Mouse (Mus musculus): ENCODE measurements at regions not wholly inside any gene's neighbourhood (a gene's known extent, or its start where the extent isn't known, plus 50 kb on each side); places are given as distances from the start of the nearest gene placed in this dataset.
"Not testable (repeated sequence)": the region's sequence is repeated elsewhere in the genome, so short reads cannot be mapped to it uniquely, and the experiment has no call there.

GRCm38 (mm10) chr12:92886394-92887075 lies 1037.6 kb upstream of the Sel1l start:
- DNase-seq (ENCODE audit: low spot score in 2 of 2): not testable (repeated sequence)

DNA sequence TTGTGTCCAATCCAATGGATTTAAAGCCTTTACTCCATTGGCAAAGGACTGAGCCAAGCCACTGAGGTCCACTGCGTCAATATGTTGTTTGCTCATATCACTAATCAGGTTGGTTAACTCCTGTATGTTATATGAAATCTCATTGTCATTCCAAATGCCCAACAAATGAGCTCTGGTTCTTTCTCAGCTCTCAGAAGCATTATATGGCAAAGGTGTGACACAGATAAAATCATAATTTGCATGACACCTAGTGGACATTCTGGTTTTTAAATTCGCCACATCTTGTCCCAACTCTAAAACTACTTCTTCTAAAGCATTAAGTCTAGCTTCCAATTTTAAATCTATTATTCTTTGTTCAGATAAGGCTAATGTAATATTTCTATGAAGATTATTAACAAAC lies 1035.1 kb upstream of the Sel1l start:
- DNase-seq (ENCODE audit: low spot score in 2 of 2): not testable (repeated sequence)

GRCm38 (mm10) chr12:92883091-92883490 lies 1034.1 kb upstream of the Sel1l start:
- not testable (repeated sequence) for DNase-seq (ENCODE audit: low spot score in 2 of 2)

DNA sequence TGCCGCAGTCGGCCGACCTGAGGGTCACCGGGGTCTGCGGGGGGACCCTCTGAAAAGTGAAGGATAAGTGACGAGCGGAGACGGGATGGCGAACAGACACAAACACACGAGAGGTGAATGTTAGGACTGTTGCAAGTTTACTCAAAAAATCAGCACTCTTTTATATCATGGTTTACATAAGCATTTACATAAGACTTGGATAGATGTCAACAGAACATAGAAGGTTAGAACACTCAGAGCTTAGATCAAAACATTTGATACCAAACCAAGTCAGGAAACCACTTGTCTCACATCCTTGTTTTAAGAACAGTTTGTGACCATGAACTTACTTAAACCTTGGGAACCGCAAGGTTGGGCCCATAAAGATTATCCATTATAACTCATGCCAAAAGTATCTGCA lies 1033.6 kb upstream of the Sel1l start:
- DNase-seq (ENCODE audit: low spot score in 2 of 2): not testable (repeated sequence)

- DNase-seq (ENCODE audit: low spot score in 2 of 2): no peak
Measured at GRCm38 (mm10) chr12:92873602-92874001, 1024.6 kb upstream of the Sel1l start.

DNA sequence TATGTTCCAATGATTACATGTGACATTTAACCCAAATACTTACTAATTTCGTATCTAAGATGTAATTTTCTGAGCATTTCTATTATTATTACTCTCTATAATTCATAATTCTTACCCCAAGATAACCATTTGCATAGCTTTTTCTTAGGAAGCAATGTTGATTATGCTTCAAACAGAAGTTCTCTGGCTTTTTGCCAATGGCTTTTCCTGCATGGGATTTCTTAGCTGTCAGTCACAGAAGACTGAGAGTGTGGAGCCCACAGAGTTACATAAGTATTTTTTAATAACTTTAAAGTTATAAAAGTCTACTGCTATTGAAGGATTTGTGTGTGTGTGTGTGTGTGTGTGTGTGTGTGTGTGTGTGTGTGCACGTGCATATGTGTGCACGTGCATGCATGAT lies 1020.4 kb upstream of the Sel1l start:
- no peak for DNase-seq (ENCODE audit: low spot score in 2 of 2)

- no peak for DNase-seq (ENCODE audit: low spot score in 2 of 2)
Measured at GRCm38 (mm10) chr12:92823090-92823786, 974.3 kb upstream of the Sel1l start.

- no peak for DNase-seq (ENCODE audit: low spot score in 2 of 2)
Measured at GRCm38 (mm10) chr12:92818610-92819009, 969.7 kb upstream of the Sel1l start.

- DNase-seq (ENCODE audit: low spot score in 2 of 2): no peak
Measured at GRCm38 (mm10) chr12:92801121-92801520, 952.2 kb upstream of the Sel1l start.

GRCm38 (mm10) chr12:92783362-92783761 lies 934.4 kb upstream of the Sel1l start:
- no peak for DNase-seq (ENCODE audit: low spot score in 2 of 2)

DNA sequence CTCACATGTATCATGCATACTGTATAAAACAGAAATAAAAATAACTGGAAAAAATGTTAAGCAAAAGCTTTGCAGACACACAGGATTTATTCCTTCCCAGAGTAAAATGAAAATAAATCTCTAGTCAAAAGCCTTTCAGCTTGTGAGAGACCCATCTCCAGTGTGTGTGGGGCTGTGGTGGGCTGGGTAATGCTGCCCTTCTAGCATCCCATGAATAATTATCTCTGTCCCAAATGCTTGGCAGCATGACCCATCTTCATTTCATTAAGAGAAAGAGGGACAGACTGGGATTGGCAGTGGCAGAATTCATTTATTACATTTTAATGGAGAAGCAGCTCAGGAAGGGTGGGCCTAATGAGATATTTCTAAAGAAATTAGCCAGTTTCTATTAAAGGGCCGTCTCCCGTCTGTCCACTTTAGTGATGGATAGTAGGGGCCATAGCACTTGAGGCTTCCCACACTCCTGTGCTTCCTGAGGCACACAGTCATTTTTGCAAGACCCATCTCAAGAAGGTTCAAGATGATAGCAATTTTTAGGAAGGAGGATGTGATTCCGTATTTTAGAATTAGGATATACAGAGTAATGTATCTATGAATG lies 930.8 kb upstream of the Sel1l start:
- DNase-seq (ENCODE audit: low spot score in 2 of 2): no peak

DNA sequence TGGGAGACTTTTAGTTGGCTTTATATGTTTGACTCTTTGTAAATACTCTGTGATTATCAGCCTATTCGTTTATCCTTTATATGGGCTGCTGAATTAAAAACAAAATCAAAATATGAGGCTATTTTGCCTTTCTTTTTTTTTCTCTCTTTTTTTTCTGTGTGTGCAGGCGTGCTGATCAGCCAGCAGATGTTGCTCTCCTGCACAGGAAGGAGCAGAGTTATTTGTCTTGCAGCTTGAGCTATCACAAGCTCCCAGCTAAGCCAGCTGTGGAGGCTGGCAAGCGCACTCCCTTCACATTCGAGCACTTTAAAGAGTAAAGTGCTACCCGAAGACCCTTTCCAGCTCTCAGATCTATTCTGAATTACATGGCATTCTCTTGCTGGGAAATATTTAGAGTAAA lies 926.7 kb upstream of the Sel1l start:
- DNase-seq (ENCODE audit: low spot score in 2 of 2): no peak

DNA sequence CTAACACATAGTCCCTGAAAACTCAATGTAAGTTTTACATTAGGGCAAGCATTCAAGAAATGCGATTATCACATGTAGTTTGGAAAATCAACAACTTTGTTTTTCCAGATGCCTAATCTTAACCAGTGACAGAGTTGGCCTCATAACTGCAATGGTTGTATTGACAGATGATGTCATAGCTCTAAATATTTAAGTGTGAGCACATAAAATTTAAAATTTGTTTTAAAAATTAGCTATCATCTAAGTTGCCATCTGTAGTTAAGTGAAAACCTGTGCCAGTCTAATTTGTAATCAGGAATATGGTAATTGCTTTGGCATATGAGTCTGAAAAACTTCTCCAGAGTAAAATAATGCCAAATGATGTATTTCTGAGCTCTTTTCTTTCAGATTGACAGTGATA lies 899.6 kb upstream of the Sel1l start:
- DNase-seq (ENCODE audit: low spot score in 2 of 2): no peak

- DNase-seq (ENCODE audit: low spot score in 2 of 2): no peak
Measured at GRCm38 (mm10) chr12:92740818-92741217, 891.9 kb upstream of the Sel1l start.

GRCm38 (mm10) chr12:92739196-92739595 lies 890.2 kb upstream of the Sel1l start:
- no peak for DNase-seq (ENCODE audit: low spot score in 2 of 2)

DNA sequence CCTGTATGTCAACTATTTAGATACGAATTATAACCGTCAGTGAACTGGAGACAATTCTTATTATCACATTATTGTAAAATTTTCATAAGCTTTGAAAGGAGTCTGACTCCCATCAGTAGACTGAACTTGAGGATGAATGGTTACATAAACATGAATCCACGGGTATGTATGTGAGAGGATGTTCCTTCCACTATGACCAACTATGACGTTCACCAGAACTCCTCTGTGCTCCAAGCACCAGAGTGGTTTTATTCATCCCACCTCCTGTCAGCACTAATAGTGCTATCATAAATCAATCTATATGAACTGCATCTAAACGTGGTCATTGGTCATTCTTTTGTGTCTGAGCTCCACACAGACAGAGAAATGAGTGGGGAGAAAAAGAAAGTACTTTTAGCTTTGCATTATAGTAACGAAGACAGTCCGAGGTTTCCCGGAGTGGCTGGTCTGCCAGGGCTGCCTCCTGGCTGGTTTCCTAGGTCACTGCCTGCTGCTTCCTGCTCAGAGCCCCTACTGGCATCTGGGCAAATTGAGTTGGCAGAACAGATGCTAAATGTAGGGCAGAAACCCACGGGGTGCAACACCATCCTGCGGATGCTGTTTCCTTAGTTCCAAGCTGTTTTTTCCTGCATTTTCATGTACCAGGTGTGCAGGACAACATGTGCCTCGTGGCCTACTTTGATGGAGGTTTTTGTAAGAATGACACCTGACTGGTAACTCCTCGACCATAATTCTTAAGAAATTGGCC lies 888.8 kb upstream of the Sel1l start:
- no peak for DNase-seq (ENCODE audit: low spot score in 2 of 2)

DNA sequence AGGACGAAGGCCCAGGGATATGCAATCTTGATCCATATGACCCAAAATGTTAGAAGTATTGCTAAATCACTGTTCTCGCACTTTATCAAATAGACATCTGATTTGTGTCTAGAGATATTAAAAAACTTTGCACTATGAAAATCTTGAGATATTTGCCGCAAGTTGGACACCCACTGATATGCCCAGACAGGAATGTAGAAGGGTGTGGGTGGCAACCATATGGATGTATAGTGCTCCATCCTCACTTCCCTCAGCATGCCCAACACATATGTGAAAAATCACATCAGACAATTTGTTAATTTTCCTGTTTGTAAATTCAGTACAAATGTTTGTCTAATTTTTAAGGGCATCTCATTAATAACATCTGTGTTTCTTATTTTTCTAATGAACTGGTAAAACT lies 874.1 kb upstream of the Sel1l start:
- DNase-seq (ENCODE audit: low spot score in 2 of 2): no peak

DNA sequence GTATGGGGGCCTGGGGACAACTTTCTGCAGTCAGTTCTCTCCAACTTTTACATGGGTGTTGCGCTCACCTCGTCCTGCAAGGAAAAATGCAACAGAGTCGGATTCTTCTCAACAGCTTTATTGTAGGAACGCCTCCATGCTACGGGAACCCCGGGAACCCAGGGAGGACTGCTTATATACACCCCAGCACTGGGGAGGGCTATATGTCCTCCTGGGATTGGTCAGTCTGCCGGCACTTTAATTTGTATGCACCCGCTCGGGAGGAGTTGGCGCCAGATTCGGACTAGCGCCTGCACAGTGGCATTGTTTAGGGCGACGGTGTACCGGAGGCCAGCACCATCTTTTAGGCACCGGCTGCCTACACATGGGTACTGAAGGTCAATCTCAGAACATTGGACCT lies 864.5 kb upstream of the Sel1l start:
- no peak for DNase-seq (ENCODE audit: low spot score in 2 of 2)

- DNase-seq (ENCODE audit: low spot score in 2 of 2): no peak
Measured at GRCm38 (mm10) chr12:92708466-92708865, 859.5 kb upstream of the Sel1l start.

GRCm38 (mm10) chr12:92703731-92704130 lies 854.8 kb upstream of the Sel1l start:
- DNase-seq (ENCODE audit: low spot score in 2 of 2): no peak

GRCm38 (mm10) chr12:92692956-92693355 lies 844.0 kb upstream of the Sel1l start:
- DNase-seq (ENCODE audit: low spot score in 2 of 2): no peak

DNA sequence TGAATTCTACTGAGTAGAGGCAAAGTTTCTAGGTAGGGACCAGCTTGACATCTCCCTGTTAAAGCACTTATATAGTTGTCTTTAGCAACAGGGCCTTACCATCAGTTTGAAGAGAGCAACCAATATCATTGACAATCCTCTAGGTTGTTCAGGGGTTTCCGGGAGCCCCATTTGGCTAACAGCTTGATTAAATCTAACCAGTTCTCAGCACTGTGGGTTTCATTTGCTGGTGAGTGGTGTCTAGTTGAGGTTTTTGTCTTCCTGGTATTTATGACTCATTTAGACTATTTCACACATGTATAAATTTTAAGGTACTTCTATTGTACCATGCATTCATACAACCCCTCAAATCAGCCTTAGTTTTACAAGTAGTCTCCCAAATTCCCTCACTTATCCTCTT lies 823.4 kb upstream of the Sel1l start:
- no peak for DNase-seq (ENCODE audit: low spot score in 2 of 2)

Data from urinary bladder, postnatal 36 days (tissue).